In genomic region chr7:141517638-141518037, GRCm38 (mm10) we compare ENCODE assay signal across 18 mouse cellular contexts. TPM values are rescaled to one million over a fixed set of nuclear protein-coding genes. Genes with fewer than 3 reads are reported as not detected.
DNase-seq lines count a peak whose midpoint lies in the region; ATAC-seq and TF ChIP-seq lines count a peak whose summit lies in the region.
"Had no signal": no experiment of that assay in that cellular context is flagged by ENCODE, and none has a peak within 500 bp of the region (broad histone marks: within the 10 kb centered on the region; RNA-seq: fewer than 3 reads in every experiment).

No protein-coding gene starts in this region.

- no peak for ATAC-seq in heart, embryonic 11.5 days (replicated peaks; ENCODE audit: insufficient number of reproducible peaks, low FRiP score, low TSS enrichment)
- ATAC-seq in heart, postnatal 0 days (ENCODE audit: insufficient read depth, low read depth), result no peak
- peak; percentile 34 for ATAC-seq in liver, embryonic 14.5 days (ENCODE audit: insufficient read depth)
- no peak for ATAC-seq in forebrain, embryonic 14.5 days
- ATAC-seq in inflammation-experienced regulatory T-cells, adult 6 months, result no peak
- ATAC-seq: hindbrain, postnatal 0 days had no signal

- no peak for TF ChIP-seq CTCF in heart, postnatal 0 days (IDR thresholded peaks at IDR 0.05; ENCODE audit: low read depth)
- TF ChIP-seq CTCF in liver, embryonic 14.5 days (IDR thresholded peaks at IDR 0.05; ENCODE audit: low read depth), result no peak

- no peaks in the 10 kb centered on the region for H3K9me3 ChIP-seq in heart, embryonic 11.5 days (replicated peaks; ENCODE audit: control insufficient read depth, low read length)
- no peaks in the 10 kb centered on the region for H3K9me3 ChIP-seq in heart, postnatal 0 days (replicated peaks; ENCODE audit: control insufficient read depth, low read length)
- H3K9me3 ChIP-seq in liver, embryonic 14.5 days (ENCODE audit: control insufficient read depth, low read length), result no peaks in the 10 kb centered on the region
- no peaks in the 10 kb centered on the region for H3K9me3 ChIP-seq in forebrain, embryonic 14.5 days (replicated peaks; ENCODE audit: control insufficient read depth, low read length)
- H3K9me3 ChIP-seq: heart, embryonic 13.5 days had no signal

- H3K9ac ChIP-seq in heart, embryonic 11.5 days (ENCODE audit: low read depth, low read length), result no peak overlapping the region
- H3K9ac ChIP-seq in heart, postnatal 0 days (replicated peaks; ENCODE audit: low read depth, low read length), result no peak overlapping the region
- no peak overlapping the region for H3K9ac ChIP-seq in liver, embryonic 14.5 days (replicated peaks)
- H3K9ac ChIP-seq in forebrain, embryonic 14.5 days (ENCODE audit: low read length), result no peak overlapping the region
- H3K9ac ChIP-seq: heart, embryonic 13.5 days; lung, embryonic 14.5 days had no signal

- no peak overlapping the region for H3K4me2 ChIP-seq in heart, embryonic 11.5 days
- no peak overlapping the region for H3K4me2 ChIP-seq in heart, postnatal 0 days (ENCODE audit: low read depth, low read length)
- H3K4me2 ChIP-seq in liver, embryonic 14.5 days (ENCODE audit: low read depth), result no peak overlapping the region
- H3K4me2 ChIP-seq in forebrain, embryonic 14.5 days (ENCODE audit: low read length), result no peak overlapping the region
- H3K4me2 ChIP-seq: heart, embryonic 13.5 days; lung, embryonic 14.5 days had no signal

- H3K36me3 ChIP-seq in heart, embryonic 11.5 days (ENCODE audit: control insufficient read depth, insufficient read depth, low read length), result peaks cover 7% of the 10 kb centered on the region; the same call in 1 of the 2 replicates
- H3K36me3 ChIP-seq in heart, postnatal 0 days (replicated peaks; ENCODE audit: control insufficient read depth, insufficient read depth, low read length), result 0 out of 2 replicates have a peak, but pooled peaks cover 4% of the 10 kb centered on the region
- peaks cover 14% of the 10 kb centered on the region for H3K36me3 ChIP-seq in liver, embryonic 14.5 days (replicated peaks; ENCODE audit: control insufficient read depth, insufficient read depth, low read depth)
- H3K36me3 ChIP-seq in forebrain, embryonic 14.5 days (ENCODE audit: control insufficient read depth, insufficient read depth, low read length), result peaks cover 12% of the 10 kb centered on the region

- H3K27ac ChIP-seq in heart, embryonic 11.5 days (ENCODE audit: low read depth, low read length), result no peak overlapping the region
- peak overlapping the region; percentile 85 for H3K27ac ChIP-seq in heart, postnatal 0 days (ENCODE audit: low read depth)
- H3K27ac ChIP-seq in liver, embryonic 14.5 days, result no peak overlapping the region
- no peak overlapping the region for H3K27ac ChIP-seq in forebrain, embryonic 14.5 days (ENCODE audit: low read depth, low read length)
- H3K27ac ChIP-seq: heart, embryonic 13.5 days; hindbrain, postnatal 0 days; left cerebral cortex, adult 2 months had no signal

- no peak overlapping the region for H3K4me3 ChIP-seq in heart, embryonic 11.5 days (ENCODE audit: low read depth, low read length)
- no peak overlapping the region for H3K4me3 ChIP-seq in heart, postnatal 0 days (ENCODE audit: low read depth, low read length)
- H3K4me3 ChIP-seq in liver, embryonic 14.5 days (ENCODE audit: insufficient read depth in 1 of 2, low read depth in 2 of 2, low read length in 2 of 2), result no peak overlapping the region
- H3K4me3 ChIP-seq in forebrain, embryonic 14.5 days (ENCODE audit: low read depth, low read length), result no peak overlapping the region
- H3K4me3 ChIP-seq: heart, embryonic 13.5 days; left cerebral cortex, adult 2 months had no signal

- H3K4me1 ChIP-seq in heart, embryonic 11.5 days (ENCODE audit: control insufficient read depth, insufficient read depth, low read length), result peaks cover 13% of the 10 kb centered on the region
- H3K4me1 ChIP-seq in heart, postnatal 0 days (ENCODE audit: control insufficient read depth, insufficient read depth), result peaks cover 17% of the 10 kb centered on the region
- H3K4me1 ChIP-seq in liver, embryonic 14.5 days (replicated peaks; ENCODE audit: control insufficient read depth in 2 of 2, insufficient read depth in 2 of 2, low read length in 1 of 2), result peaks cover 3 to 27% of the 10 kb centered on the region in 2 experiments
- H3K4me1 ChIP-seq in forebrain, embryonic 14.5 days (ENCODE audit: control insufficient read depth, insufficient read depth, low read length), result no peaks in the 10 kb centered on the region

- WGBS in heart, embryonic 11.5 days (ENCODE audit: insufficient replicate concordance), result 78% methylated on average over 4 of the region's 4 CpGs
- WGBS in heart, postnatal 0 days, result 44% methylated on average over 4 of the region's 4 CpGs
- 53% methylated on average over 4 of the region's 4 CpGs for WGBS in liver, embryonic 14.5 days (ENCODE audit: insufficient replicate concordance)
- WGBS in forebrain, embryonic 14.5 days, result 88% methylated on average over 4 of the region's 4 CpGs

- no peak for TF ChIP-seq EP300 in heart, postnatal 0 days (IDR thresholded peaks at IDR 0.05; ENCODE audit: low read depth)
- TF ChIP-seq EP300 in liver, embryonic 14.5 days (IDR thresholded peaks at IDR 0.05; ENCODE audit: low read depth), result no peak

- DNase-seq in heart, adult 11 months, result peak; percentile 94
- DNase-seq in adipocyte (ENCODE audit: low spot score), result peak; percentile 79
- DNase-seq in heart, postnatal 0 days (ENCODE audit: low spot score), result no peak
- DNase-seq in liver, embryonic 14.5 days (ENCODE audit: low read depth in 3 of 3, low spot score in 3 of 3), result no peak
- DNase-seq in forebrain, embryonic 14.5 days (ENCODE audit: low spot score), result no peak
- DNase-seq: cerebellum, adult 18-20 months; cerebellum, postnatal 25 days; embryo, embryonic 11 days; kidney, adult 9 months; kidney, postnatal 25 days; lung, embryonic 14.5 days; lung, postnatal 4 days had no signal

- H3K27me3 ChIP-seq in heart, embryonic 11.5 days (ENCODE audit: control insufficient read depth, insufficient read depth, low read length), result no peaks in the 10 kb centered on the region
- H3K27me3 ChIP-seq in heart, postnatal 0 days (ENCODE audit: control insufficient read depth, insufficient read depth, low read length), result no peaks in the 10 kb centered on the region
- H3K27me3 ChIP-seq in liver, embryonic 14.5 days (ENCODE audit: control insufficient read depth, insufficient read depth, low read length), result no peaks in the 10 kb centered on the region
- no peaks in the 10 kb centered on the region for H3K27me3 ChIP-seq in forebrain, embryonic 14.5 days (replicated peaks; ENCODE audit: control insufficient read depth, insufficient read depth, low read length)
- H3K27me3 ChIP-seq: heart, embryonic 13.5 days had no signal

RNA-seq across cellular contexts. Expression of gene Chid1, which starts 22.0 kb away (rescaled TPM):
- polyA plus RNA-seq in heart, embryonic 11.5 days (2014; fragmentation: Nextera tagmentation; extraction: Ambion mirVana), result 35.0 and 46.7 TPM in 2 replicates
- 12.5 and 23.5 TPM in 2 replicates for total RNA-seq in heart, postnatal 0 days (2014; rRNA removed; ENCODE audit: low replicate concordance)
- polyA plus RNA-seq in heart, postnatal 0 days (2015; fragmentation: Nextera tagmentation; extraction: Ambion mirVana), result 17.7 and 20.3 TPM in 2 replicates
- 6.3 and 12.1 TPM in 2 replicates for polyA plus RNA-seq in liver, embryonic 14.5 days (2012; rRNA removed)
- polyA plus RNA-seq in liver, embryonic 14.5 days (2014; fragmentation: Nextera tagmentation; extraction: Ambion mirVana), result 23.0 and 24.2 TPM in 2 replicates
- polyA plus RNA-seq in forebrain, embryonic 14.5 days (2014; fragmentation: Nextera tagmentation; extraction: Ambion mirVana), result 32.7 and 37.1 TPM in 2 replicates
- polyA plus RNA-seq in inflammation-experienced regulatory T-cells, adult 6 months (2017; shearing (Covaris generic)), result 10 to 100 TPM; 13.2 to 23.6 (median 14.6) TPM

RNA-seq across cellular contexts. Expression of gene Tspan4, which starts 42.6 kb away (rescaled TPM):
- polyA plus RNA-seq in heart, embryonic 11.5 days (2014; fragmentation: Nextera tagmentation; extraction: Ambion mirVana), result 58.9 and 69.1 TPM in 2 replicates
- total RNA-seq in heart, postnatal 0 days (2014; rRNA removed; ENCODE audit: low replicate concordance), result 84.2 and 87.8 TPM in 2 replicates
- 72.2 and 72.3 TPM in 2 replicates for polyA plus RNA-seq in heart, postnatal 0 days (2015; fragmentation: Nextera tagmentation; extraction: Ambion mirVana)
- 32.1 and 37.4 TPM in 2 replicates for polyA plus RNA-seq in liver, embryonic 14.5 days (2012; rRNA removed)
- 42.1 and 43.0 TPM in 2 replicates for polyA plus RNA-seq in liver, embryonic 14.5 days (2014; fragmentation: Nextera tagmentation; extraction: Ambion mirVana)
- polyA plus RNA-seq in forebrain, embryonic 14.5 days (2014; fragmentation: Nextera tagmentation; extraction: Ambion mirVana), result 29.9 and 30.9 TPM in 2 replicates
- 1 to 10 TPM; 1.8 to 3.0 (median 2.4) TPM for polyA plus RNA-seq in inflammation-experienced regulatory T-cells, adult 6 months (2017; shearing (Covaris generic))
- total RNA-seq: neutrophil, adult 5-6 weeks had no signal

RNA-seq across cellular contexts. Expression of gene Polr2l, which starts 42.7 kb away (rescaled TPM):
- polyA plus RNA-seq in heart, embryonic 11.5 days (2014; fragmentation: Nextera tagmentation; extraction: Ambion mirVana), result 71.5 and 72.9 TPM in 2 replicates
- 17.4 and 32.3 TPM in 2 replicates for total RNA-seq in heart, postnatal 0 days (2014; rRNA removed; ENCODE audit: low replicate concordance)
- 77.6 and 81.3 TPM in 2 replicates for polyA plus RNA-seq in heart, postnatal 0 days (2015; fragmentation: Nextera tagmentation; extraction: Ambion mirVana)
- polyA plus RNA-seq in liver, embryonic 14.5 days (2012; rRNA removed), result 10.9 and 24.6 TPM in 2 replicates
- 52.4 and 54.7 TPM in 2 replicates for polyA plus RNA-seq in liver, embryonic 14.5 days (2014; fragmentation: Nextera tagmentation; extraction: Ambion mirVana)
- 72.2 and 79.3 TPM in 2 replicates for polyA plus RNA-seq in forebrain, embryonic 14.5 days (2014; fragmentation: Nextera tagmentation; extraction: Ambion mirVana)
- 10 to 100 TPM; 15.7 to 24.9 (median 19.9) TPM for polyA plus RNA-seq in inflammation-experienced regulatory T-cells, adult 6 months (2017; shearing (Covaris generic))

RNA-seq across cellular contexts. Expression of gene Ap2a2, which starts 44.3 kb away (rescaled TPM):
- polyA plus RNA-seq in heart, embryonic 11.5 days (2014; fragmentation: Nextera tagmentation; extraction: Ambion mirVana), result 53.0 and 66.8 TPM in 2 replicates
- 60.4 and 63.3 TPM in 2 replicates for total RNA-seq in heart, postnatal 0 days (2014; rRNA removed; ENCODE audit: low replicate concordance)
- polyA plus RNA-seq in heart, postnatal 0 days (2015; fragmentation: Nextera tagmentation; extraction: Ambion mirVana), result 28.7 and 30.6 TPM in 2 replicates
- 19.8 and 21.0 TPM in 2 replicates for polyA plus RNA-seq in liver, embryonic 14.5 days (2012; rRNA removed)
- polyA plus RNA-seq in liver, embryonic 14.5 days (2014; fragmentation: Nextera tagmentation; extraction: Ambion mirVana), result 43.2 and 51.2 TPM in 2 replicates
- polyA plus RNA-seq in forebrain, embryonic 14.5 days (2014; fragmentation: Nextera tagmentation; extraction: Ambion mirVana), result 72.4 and 83.6 TPM in 2 replicates
- polyA plus RNA-seq in inflammation-experienced regulatory T-cells, adult 6 months (2017; shearing (Covaris generic)), result 10 to 100 TPM; 12.5 to 16.5 (median 13.6) TPM

RNA-seq across cellular contexts. Expression of gene Cd151, which starts 50.4 kb away (rescaled TPM):
- polyA plus RNA-seq in heart, embryonic 11.5 days (2014; fragmentation: Nextera tagmentation; extraction: Ambion mirVana), result 61.3 and 101 TPM in 2 replicates
- total RNA-seq in heart, postnatal 0 days (2014; rRNA removed; ENCODE audit: low replicate concordance), result 288 and 323 TPM in 2 replicates
- polyA plus RNA-seq in heart, postnatal 0 days (2015; fragmentation: Nextera tagmentation; extraction: Ambion mirVana), result 37.8 and 39.7 TPM in 2 replicates
- 20.0 and 22.0 TPM in 2 replicates for polyA plus RNA-seq in liver, embryonic 14.5 days (2012; rRNA removed)
- 12.8 and 13.8 TPM in 2 replicates for polyA plus RNA-seq in liver, embryonic 14.5 days (2014; fragmentation: Nextera tagmentation; extraction: Ambion mirVana)
- 56.8 and 60.4 TPM in 2 replicates for polyA plus RNA-seq in forebrain, embryonic 14.5 days (2014; fragmentation: Nextera tagmentation; extraction: Ambion mirVana)
- polyA plus RNA-seq in inflammation-experienced regulatory T-cells, adult 6 months (2017; shearing (Covaris generic)), result 1 to 10 TPM; 6.0 to 8.7 (median 8.5) TPM

Comparison
In these comparisons a context has a peak if more than half of its experiments do, and no peak if none do; other contexts are left out.
1. DNase-seq: peak in heart, adult 11 months (single experiment) and adipocyte (single experiment); none in heart, postnatal 0 days (single experiment), liver, embryonic 14.5 days (0 of 3) and forebrain, embryonic 14.5 days (single experiment).